Mouse (Mus musculus) heart, adult 2 months (tissue): ENCODE data around the gene Pradc1.

Experiments used
- CTCF ChIP-seq: fragments of 200-600 bp; IDR thresholded peaks from 2 replicates; pipeline ENCODE4 v1.8.1; 2022; ENCODE audit warnings: antibody characterized with exemption, mild to moderate bottlenecking, moderate library complexity
- POLR2A ChIP-seq: fragments of 200-500 bp; IDR thresholded peaks from 2 replicates; pipeline ENCODE4 v1.6.1; 2011; ENCODE audit warnings: mild to moderate bottlenecking, low read depth, low read length, control low read depth; ENCODE audit not compliant: insufficient read depth

- TF ChIP-seq POLR2A, result no peak
- no peak for TF ChIP-seq CTCF
Observed at GRCm38 (mm10) chr6:85489717-85490116, 37.9 kb upstream of the Pradc1 start.
